Mouse (Mus musculus) E14TG2a.4 (cell line): ENCODE measurements around the gene 1700102P08Rik.

Experiments
- H3K27me3 ChIP-seq: 2 replicates; pipeline ENCODE4 v1.6.1; 2014; ENCODE audit warnings: low read length, control low read depth; ENCODE audit not compliant: insufficient read depth
- H3K36me3 ChIP-seq: 2 replicates; pipeline ENCODE4 v1.6.1; 2014; ENCODE audit warnings: low read length, control low read depth; ENCODE audit not compliant: insufficient read depth
- H3K4me1 ChIP-seq: replicated peaks from 2 replicates; pipeline ENCODE4 v1.6.1; 2014; ENCODE audit warnings: low read depth, low read length, control low read depth
- H3K4me3 ChIP-seq: replicated peaks from 2 replicates; pipeline ENCODE4 v1.5.1; 2014; ENCODE audit warnings: mild to moderate bottlenecking, low read length
- H3K9me3 ChIP-seq: 2 replicates; pipeline ENCODE4 v1.6.1; 2014; ENCODE audit warnings: low read length, control low read depth
- CTCF ChIP-seq: conservative IDR thresholded peaks from 2 replicates; pipeline ENCODE4 v1.5.1; 2014; ENCODE audit warnings: low read length
- NANOG ChIP-seq: IDR thresholded peaks from 2 replicates; pipeline ENCODE4 v1.6.1; 2014; ENCODE audit warnings: borderline replicate concordance, low read length, mixed read lengths
- POU5F1 ChIP-seq: IDR thresholded peaks from 2 replicates; pipeline ENCODE4 v1.6.1; 2014; ENCODE audit warnings: low read length, borderline replicate concordance

1700102P08Rik gene

DNA sequence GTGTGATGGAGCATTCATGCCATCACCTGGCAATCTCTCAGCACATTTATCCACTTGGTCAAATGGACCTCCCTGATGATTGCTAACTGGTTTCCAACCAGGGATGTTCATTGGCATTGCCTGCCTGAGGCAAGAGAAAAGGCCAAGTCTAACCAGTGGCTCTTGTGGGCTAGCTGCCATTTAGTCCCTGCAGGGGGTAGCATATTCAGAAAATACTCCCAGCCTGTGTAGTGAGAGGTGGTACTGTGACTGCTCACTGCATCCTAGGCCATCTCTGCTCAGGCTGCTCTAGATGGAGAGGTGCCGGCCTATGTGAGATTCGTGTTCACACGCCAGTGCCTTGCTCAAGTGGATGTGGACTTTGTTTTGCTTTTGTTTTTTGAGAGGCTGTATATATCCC is 5.7 kb downstream of the 1700102P08Rik start:
- Histone ChIP-seq H3K27me3 (no peaks in the 10 kb centered on the region), H3K4me1 (peaks cover 18% of the 10 kb centered on the region), H3K4me3 (no peak overlapping the region), H3K36me3 (no peaks in the 10 kb centered on the region), H3K9me3 (no peaks in the 10 kb centered on the region)
- TF ChIP-seq NANOG: no peak
- TF ChIP-seq POU5F1: no peak
- TF ChIP-seq CTCF: no peak

DNA sequence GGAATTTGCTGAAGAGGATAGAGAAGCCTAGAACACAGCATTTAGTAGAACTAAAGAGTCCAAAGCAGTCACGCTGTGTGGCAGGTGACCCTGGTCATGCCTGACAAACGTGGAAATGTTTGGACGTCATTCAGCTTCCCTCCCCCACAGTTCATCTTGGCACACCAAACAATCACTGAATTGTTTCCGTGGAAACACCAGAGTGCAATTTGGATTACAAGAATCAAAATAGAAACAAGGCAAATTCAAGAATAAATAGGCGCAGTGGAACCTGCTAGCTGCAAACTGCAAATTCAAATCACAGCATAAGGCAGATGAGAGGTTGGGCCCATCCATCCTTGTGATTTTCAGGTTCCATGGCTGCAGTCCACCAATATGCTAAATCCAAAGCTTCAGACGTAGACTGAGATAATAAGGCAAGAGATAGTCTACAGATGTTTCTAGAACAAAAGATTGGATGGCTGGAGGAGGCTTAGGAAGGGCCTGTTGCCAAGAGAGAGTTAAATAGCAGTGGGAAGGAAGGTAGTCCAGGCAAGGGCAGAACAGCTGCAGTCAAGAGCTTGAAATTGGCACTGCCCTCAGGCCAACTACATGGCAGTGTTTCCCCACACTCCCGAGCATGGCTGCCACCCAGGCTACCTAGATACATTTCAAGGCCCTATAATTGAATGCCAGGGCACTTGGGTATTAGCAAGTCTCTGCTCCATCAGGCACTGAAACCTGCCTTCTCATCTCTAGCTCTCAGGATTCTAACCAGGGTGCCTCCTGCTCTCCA is 8.8 kb downstream of the 1700102P08Rik start:
- Histone ChIP-seq H3K4me1 (peaks cover 14% of the 10 kb centered on the region; the same call in 1 of the 2 replicates), H3K9me3 (no peaks in the 10 kb centered on the region), H3K4me3 (no peak overlapping the region), H3K27me3 (no peaks in the 10 kb centered on the region), H3K36me3 (no peaks in the 10 kb centered on the region)
- TF ChIP-seq CTCF (no peak), NANOG (no peak), POU5F1 (no peak)

DNA sequence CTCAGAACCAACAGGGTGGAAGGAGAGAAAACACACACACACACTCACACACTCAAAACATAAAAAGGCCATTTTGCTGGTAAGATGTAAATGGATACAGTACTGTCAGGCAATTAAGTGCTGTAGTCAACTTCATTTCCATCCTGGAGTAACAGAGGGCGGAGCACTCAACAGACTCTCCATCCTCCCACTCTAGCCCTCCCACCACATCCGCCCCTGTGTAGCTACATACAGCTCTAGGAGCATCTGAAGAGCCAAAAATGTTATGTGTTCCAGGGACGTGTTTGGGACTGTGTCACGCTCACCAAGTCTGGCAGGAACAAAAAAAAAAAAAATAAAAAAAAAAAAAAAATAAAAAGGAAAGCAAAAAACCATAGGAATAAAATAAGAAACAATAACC is 10.5 kb downstream of the 1700102P08Rik start:
- H3K4me1 ChIP-seq: peaks cover 14% of the 10 kb centered on the region; the same call in 1 of the 2 replicates
- H3K36me3 ChIP-seq: no peaks in the 10 kb centered on the region
- H3K4me3 ChIP-seq: no peak overlapping the region
- TF ChIP-seq NANOG (no peak), CTCF (no peak), POU5F1 (no peak)
- no peaks in the 10 kb centered on the region for H3K9me3 ChIP-seq
- H3K27me3 ChIP-seq: no peaks in the 10 kb centered on the region

DNA sequence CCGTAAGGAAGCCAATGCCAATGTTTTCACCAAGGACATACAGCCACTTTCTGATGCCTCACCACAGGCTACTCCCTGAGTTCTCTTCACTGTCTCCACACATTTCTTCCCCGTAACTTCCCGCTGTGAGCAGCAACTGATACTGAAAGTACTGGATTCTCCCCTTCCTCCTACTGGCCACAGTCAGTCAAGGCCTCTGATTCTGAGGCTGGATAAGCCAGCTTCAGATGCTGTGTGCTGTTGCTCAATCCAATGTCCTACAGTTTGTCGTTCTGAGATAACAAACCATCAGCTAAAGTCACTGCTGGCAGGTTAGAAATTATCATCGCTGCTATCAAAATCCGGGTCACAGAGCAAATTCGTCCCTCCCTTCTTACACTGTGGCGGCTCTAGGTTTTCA is 11.8 kb downstream of the 1700102P08Rik start:
- Histone ChIP-seq H3K9me3 (no peaks in the 10 kb centered on the region), H3K36me3 (no peaks in the 10 kb centered on the region), H3K4me1 (peaks cover 14% of the 10 kb centered on the region; the same call in 1 of the 2 replicates), H3K4me3 (no peak overlapping the region), H3K27me3 (no peaks in the 10 kb centered on the region)
- TF ChIP-seq POU5F1 (no peak), NANOG (no peak), CTCF (no peak)

GRCm38 (mm10) chr9:108409535-108409934 is 16.9 kb downstream of the 1700102P08Rik start:
- Histone ChIP-seq H3K4me1 (peaks cover 12% of the 10 kb centered on the region), H3K36me3 (no peaks in the 10 kb centered on the region), H3K9me3 (no peaks in the 10 kb centered on the region), H3K27me3 (no peaks in the 10 kb centered on the region), H3K4me3 (no peak overlapping the region)
- TF ChIP-seq CTCF: no peak

DNA sequence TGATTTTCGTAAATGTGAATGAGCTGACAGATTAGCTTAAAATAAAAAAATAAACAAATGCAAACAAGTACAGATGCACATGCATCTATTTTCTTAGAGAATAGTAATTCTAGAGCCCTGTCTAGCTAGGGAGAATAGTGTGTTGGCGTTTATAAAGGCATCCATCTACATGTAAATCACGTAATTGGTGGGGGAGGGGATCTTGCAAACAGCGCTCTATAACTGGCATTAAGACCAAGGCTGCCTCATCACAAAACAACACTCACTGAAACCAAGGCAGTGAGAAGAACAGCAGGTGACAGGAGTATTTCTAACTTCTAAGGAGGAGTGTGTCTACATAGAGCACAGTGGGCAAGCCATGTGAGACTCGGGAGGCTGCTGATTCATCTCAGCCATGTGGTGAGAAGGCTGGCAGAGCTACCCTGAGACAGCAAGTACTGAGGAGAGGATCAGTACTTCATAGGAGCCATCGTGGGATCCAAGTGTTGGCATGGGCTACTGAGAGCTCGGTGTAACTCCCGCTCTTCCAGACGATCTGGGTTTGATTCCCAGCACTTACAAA is 18.9 kb downstream of the 1700102P08Rik start:
- TF ChIP-seq NANOG: no peak
- TF ChIP-seq POU5F1: no peak
- TF ChIP-seq CTCF: no peak
- Histone ChIP-seq H3K4me1 (peaks cover 5% of the 10 kb centered on the region), H3K9me3 (no peaks in the 10 kb centered on the region), H3K4me3 (no peak overlapping the region), H3K27me3 (no peaks in the 10 kb centered on the region), H3K36me3 (no peaks in the 10 kb centered on the region)

DNA sequence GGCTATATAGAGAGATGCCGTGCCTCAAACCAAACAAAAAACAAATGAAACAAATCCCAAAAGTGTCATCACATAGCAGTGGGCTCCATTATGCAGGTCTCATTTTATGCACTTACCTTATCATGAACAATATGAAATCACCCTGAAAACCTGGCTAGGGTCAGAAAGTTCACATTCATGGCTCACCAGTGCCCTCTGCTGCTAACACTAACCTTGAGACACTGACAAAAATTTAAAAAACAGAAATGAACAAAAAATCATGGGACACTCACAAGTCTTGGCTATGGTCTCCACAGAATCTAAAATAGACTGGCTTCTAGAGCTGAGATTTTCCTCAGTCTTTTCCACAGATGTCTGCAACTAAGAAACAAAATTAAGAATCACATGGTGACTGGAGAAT is 19.6 kb downstream of the 1700102P08Rik start:
- peaks cover 5% of the 10 kb centered on the region for H3K4me1 ChIP-seq
- H3K4me3 ChIP-seq: no peak overlapping the region
- no peaks in the 10 kb centered on the region for H3K9me3 ChIP-seq
- no peaks in the 10 kb centered on the region for H3K36me3 ChIP-seq
- TF ChIP-seq CTCF (no peak), NANOG (no peak), POU5F1 (no peak)
- H3K27me3 ChIP-seq: no peaks in the 10 kb centered on the region

DNA sequence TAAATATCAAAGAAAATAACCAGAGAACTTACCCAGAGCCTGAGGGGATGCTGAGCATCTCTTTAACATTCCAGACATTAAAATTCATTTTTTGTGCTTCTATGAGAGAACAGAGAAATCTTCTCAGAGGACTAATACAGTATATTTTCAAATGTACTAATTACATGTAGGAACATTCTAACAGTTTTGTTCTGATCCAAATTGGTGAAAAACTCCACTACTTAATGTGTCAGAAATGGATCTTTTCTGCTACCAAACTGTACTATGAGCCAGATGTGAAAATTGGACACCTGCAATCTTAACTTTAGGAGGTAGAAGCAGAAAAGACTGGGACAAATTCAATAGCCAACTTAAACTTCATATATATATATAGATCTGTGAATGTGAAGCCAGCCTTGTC is 35.8 kb downstream of the 1700102P08Rik start, which contains the start of gene Ccdc36:
TSS of gene Ccdc36 (minus strand) at position 101 of the 400 bp plus-strand sequence.
- TF ChIP-seq POU5F1: no peak
- no peak for TF ChIP-seq NANOG
- Histone ChIP-seq H3K27me3 (peaks cover 27% of the 10 kb centered on the region), H3K4me3 (no peak within 1 kb of the TSS), H3K36me3 (no peaks in the 10 kb centered on the region), H3K9me3 (no peaks in the 10 kb centered on the region), H3K4me1 (peaks cover 7% of the 10 kb centered on the region)
